Mouse (Mus musculus) CD8-positive naive resting alpha-beta T cell, adult 57 days (primary cell): ENCODE data around the gene Xxylt1. TPM values are rescaled to one million over a fixed set of nuclear protein-coding genes. Genes with fewer than 3 reads are reported as not detected.

Source experiments
- total RNA-seq: library from RNA; stranded (reverse); gene quantifications from one replicate; pipeline ENCODE4 v1.2.4, GENCODE M21; 2023

Gene Xxylt1
- total RNA-seq = 11.1 TPM

DNA sequence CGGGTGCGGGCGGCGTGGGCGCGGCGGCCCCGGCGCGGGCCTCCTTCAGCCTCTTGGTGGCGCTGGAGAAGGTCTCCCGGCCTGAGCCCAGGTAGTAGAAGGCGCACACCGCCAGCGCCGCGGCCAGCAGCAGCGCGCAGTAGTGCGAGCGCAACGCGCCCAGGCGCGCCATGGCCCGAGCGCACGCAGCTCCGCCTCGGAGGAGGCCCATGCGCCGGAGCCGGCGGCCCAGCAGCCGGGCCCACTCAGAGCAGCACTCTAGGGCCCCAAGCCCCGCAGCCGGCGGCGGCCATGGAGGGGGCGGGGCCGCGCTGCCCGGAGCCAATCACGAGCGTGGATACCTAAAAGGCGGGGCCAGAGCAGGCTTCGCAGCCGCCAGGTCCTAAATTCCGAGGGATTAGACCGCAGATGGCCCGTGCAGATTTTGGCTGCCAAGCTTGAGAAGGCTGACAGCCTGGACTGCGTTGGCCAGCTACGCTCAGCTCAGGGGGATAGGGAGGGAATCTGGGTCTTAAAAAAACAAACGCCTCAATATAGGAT lies at the start of gene Xxylt1:
Gene Xxylt1, minus strand, starts transcription at position 308 of the 540 bp plus-strand sequence.

Other genes starting within 250 kb of the Xxylt1 start
- gene Acap2, start 119.8 kb upstream of the Xxylt1 start, total RNA-seq = 49.3 TPM
- 29.9 TPM for gene Ppp1r2, start 193.8 kb upstream of the Xxylt1 start, total RNA-seq
- gene Apod, start 233.4 kb upstream of the Xxylt1 start, total RNA-seq = not detected